Mouse (Mus musculus) liver, embryonic 14 days (tissue): ENCODE results near the gene Pou4f2. TPM values are rescaled to one million over a fixed set of nuclear protein-coding genes. Genes with fewer than 3 reads are reported as not detected.

ENCODE experiments used
- polyA plus RNA-seq: library from polyadenylated mRNA; depleted of rRNA; stranded (reverse); fragments of >200 nt; gene quantifications from 2 replicates; pipeline ENCODE4 v1.2.3, GENCODE M21; 2012; rRNA removed

Pou4f2 gene
- not detected in 2 replicates for polyA plus RNA-seq

GRCm38 (mm10) chr8:78436071-78436651 lies at the start of gene Pou4f2:
TSS of gene Pou4f2 (minus strand) at chr8:78436645.

Other genes with a start within 250 kb of the Pou4f2 start
- gene Ttc29, start 223.3 kb downstream of the Pou4f2 start, polyA plus RNA-seq, result not detected in 2 replicates
- 74.3 and 76.9 TPM in 2 replicates for gene Rbmxl1, start 72.3 kb upstream of the Pou4f2 start, polyA plus RNA-seq
- gene Slc10a7, start 72.7 kb upstream of the Pou4f2 start, polyA plus RNA-seq, result 4.1 and 4.7 TPM in 2 replicates